Mouse (Mus musculus): ENCODE measurements around the gene Fam122a.

Gene Fam122a

GRCm38 (mm10) chr19:24476929-24477882 is at the start of gene Fam122a:
Fam122a (minus strand) TSS chr19:24477356.
- peak; percentile 89 for DNase-seq

- DNase-seq, result peak; percentile 90
Observed at GRCm38 (mm10) chr19:24523476-24524313, 46.5 kb upstream of the Fam122a start.

GRCm38 (mm10) chr19:24521997-24522396 is 44.8 kb upstream of the Fam122a start:
- DNase-seq, result no peak

DNA sequence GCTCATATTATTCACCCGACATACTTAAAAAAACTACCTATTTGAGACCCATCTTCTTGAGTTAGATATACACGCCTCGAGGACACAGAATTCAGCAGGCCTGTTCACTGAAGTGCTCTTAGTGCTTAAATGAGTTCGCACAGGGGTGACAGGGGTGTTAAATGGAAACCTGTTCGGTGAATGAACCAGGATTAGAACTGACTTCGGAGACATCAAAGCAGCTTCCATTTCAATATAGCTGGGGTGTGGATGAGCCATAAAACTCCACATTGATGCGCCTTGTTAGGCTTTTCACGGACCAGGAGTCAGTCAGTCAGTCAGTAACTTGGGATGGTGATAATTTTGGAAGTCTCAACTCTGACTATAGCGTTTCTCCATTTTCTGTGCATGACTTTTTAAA is 44.0 kb upstream of the Fam122a start:
- DNase-seq, result no peak

- DNase-seq, result no peak
Observed at GRCm38 (mm10) chr19:24519732-24520409, 42.7 kb upstream of the Fam122a start.

DNA sequence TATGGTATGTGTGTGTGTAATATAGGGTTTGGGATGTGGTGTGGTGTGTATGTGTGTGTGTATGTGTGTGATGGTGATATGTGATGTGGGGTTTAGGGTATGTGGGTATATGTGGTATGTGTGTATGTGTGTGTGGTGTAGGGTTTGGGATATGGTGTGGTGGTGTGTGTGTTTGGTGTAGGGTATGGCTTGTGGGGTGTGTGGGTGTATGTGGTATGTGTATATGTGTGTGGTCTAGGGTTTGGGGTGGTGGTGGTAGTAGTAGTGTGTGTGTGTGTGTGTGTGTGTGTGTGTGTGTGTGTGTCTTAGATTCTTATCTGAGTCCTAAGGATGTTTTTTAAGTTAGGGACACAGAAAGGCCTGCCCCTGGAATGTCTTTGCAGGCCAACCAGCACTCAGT is 41.2 kb upstream of the Fam122a start:
- DNase-seq, result no peak

DNA sequence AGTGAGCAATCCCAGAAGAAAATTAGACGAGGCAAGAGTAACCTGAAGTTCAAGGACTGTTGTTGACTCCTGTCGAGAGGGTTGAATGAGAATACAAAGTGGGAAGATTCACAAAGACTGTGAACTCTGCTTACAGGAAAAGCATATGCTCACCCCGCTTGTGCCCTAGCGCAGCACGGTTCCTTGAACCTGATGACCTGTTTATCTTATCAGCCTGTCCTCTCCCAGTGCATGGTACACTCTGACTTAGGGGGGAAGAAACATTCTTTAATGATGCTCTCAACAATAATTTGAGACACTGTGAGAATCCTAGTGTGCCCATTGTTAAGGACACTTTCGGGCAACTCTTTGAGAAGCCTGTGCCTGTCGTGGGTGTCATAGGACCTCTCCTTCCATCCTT is 39.9 kb upstream of the Fam122a start:
- no peak for DNase-seq

GRCm38 (mm10) chr19:24515941-24516340 is 38.8 kb upstream of the Fam122a start:
- no peak for DNase-seq

DNA sequence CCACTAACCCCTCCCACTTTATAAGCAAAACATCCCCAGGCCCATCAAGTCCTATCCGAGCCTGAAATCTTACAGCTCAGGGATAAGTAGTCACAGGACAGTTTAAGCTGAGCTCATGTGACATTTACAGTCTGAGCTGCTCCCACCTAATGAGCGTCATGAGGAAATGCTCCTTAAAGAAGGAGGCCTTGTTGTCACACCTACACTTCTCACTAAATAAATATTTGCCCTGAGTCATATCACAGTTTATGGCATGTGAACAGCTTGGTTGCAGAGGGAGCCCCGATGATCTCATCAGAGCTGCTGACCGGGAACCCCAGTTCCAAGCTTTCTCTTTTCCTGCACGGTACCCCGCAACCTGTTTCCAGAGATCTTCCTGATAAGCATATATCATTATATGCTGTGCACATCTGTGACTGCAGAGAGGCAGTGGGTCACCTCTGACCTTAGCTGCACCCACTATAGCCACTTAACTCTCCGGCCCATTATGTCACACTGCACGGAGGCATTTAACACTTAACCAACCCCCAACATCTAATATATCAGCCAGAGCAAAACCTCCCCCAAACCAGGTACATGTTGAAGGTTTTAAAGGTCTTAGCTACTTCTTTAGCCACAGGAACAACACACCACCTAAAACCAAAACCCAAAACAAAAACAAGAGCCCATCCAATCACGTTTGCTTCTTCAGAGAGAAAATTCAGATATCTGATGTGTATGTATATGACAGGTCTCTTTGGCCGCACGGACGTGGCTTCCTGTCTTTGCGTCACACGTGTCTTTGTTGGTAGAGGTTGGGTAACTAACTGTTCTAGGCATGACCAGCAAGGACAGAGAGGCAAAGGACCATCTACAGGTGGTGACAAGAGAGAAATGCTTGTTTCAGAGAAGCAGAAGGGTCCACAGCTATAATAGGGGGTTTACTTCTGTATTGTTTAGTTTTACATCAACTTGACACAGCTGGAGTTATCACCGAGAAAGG is 37.8 kb upstream of the Fam122a start:
- no peak for DNase-seq

DNA sequence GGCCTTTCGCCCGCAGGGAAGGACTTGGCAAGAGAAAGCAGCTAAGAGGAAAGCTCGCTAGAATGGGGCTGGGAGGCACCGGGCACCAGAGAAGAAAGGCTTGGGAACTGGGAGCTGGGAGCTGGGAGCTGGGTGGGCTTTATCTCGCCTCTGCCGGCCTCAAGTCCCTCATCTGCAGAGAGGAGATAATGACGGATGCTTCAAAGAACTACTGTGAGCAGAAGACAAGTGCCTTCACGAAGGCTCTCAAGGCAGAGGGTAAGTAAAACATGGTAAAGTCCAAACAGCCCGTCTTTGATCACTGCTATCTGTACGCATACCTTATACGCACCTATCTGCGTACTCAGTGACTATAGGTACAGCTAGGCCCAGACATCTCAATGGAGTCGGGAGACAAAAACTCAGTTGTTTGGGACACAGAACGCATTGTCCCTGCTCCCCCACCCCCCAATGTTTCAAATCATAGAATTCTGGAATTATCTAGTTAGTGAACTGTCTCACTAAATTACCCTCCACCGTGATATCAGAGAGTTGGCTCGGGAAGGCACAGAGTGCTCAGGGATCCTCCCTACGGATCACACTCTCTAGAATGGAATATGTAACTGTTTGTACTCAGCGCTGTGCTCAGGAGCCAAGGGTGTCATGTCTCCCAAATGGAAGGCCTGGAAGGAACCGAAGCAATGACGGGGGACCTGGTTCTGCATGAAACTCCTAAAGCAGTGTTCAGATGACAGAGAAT is 36.1 kb upstream of the Fam122a start:
- DNase-seq, result no peak

- DNase-seq, result no peak
Observed at GRCm38 (mm10) chr19:24511939-24512338, 34.8 kb upstream of the Fam122a start.

- DNase-seq, result no peak
Observed at GRCm38 (mm10) chr19:24509391-24509790, 32.2 kb upstream of the Fam122a start.

DNA sequence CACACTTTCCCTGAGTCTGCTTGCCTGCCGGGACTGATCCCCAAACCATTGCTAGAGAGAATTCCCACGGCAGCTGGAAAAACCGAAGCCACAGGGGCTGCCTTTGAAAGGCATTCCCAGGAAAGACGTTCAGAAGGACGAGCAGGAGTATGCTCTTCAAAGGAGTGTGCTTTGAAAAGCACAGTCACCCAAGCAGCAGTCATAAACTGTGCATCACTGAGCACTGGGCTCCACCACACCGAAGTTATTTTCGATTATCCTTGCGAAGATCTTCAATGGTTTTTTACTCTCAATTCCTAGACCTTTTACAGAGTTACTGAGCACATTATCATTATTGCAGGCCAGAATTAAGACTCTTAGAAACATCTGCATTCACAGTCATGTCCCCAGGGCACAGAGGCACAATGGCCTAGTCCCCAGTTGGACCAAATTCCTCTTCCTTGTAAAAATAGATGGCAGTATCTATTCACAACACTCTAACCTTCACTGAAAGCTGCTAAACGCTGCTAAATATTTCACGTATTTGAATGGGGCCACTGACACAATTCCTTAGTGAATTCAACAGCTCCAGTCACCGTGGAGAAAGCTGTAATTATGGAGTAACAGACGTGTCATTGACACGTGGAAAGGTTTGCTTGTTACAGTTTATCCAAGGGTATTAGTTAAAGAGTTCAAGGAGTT is 31.1 kb upstream of the Fam122a start:
- no peak for DNase-seq

DNA sequence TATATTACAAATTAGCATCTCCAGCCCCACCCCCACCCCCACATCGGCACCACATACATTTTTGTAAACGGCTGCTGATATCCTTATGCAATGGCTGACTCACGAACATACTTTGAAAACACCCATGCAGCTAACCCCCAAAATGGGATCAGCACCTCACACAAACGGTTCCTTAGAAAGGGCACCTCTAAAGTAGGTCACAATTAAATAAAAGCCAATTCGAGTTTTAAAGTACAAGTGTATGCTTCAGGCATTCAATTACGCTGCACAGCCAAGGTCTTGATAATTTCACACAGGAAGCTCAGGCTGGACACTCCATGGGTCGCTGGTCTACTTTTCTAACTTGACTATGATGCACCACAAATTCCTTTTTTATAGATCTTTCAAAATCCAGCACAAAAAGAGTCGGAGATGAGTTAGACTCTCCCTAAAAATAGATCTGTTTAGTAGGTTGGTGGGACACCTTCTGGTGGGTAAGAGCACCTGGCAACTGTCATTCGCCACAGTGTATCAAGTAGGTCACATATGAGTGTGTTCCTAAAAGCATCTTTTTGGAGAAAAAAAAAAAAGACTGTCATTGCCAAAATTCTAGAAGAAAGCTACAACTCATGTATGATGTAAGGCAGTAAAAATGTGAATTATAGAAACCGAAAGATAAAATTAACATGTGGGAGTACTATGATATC is 25.7 kb upstream of the Fam122a start:
- no peak for DNase-seq

GRCm38 (mm10) chr19:24501525-24501924 is 24.4 kb upstream of the Fam122a start:
- DNase-seq, result no peak

DNA sequence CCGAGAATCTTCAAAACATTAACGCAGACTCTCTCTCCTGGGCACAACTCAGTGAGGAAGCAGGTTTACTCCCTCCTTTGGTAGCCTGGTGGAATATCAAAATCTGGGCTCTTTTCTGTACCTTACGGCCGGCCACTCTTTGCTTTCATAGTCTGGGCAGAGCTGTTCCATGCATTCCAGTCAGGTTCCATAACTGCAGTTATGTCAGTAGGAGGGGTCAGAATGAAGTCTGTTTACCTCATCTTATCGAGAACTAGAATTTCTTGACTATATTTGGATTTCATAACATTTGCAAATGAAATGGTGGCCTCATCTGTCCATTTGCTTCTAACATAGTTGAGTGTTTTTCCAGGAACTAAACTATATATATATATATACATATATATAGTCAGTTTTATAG is 23.3 kb upstream of the Fam122a start:
- no peak for DNase-seq

- DNase-seq, result no peak
Observed at GRCm38 (mm10) chr19:24499291-24499690, 22.1 kb upstream of the Fam122a start.

DNA sequence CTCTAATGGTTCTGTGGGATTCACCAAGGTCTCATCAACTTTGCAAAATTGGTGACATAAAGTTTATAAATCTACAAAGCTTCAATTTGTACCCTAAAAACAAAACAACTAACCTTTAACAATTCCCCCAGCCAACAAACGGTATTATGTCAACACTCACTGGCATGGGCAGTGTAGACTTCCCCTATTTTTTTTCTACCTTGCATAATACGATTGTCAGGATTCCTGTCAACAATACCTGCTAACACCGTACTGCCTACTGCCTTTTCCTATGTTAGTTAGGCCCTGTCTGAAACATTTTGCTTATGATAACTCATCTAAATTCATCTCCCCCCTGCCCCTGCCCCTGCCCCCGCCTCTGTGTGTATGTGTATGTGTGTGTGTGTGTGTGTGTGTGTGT is 16.7 kb upstream of the Fam122a start:
- no peak for DNase-seq

DNA sequence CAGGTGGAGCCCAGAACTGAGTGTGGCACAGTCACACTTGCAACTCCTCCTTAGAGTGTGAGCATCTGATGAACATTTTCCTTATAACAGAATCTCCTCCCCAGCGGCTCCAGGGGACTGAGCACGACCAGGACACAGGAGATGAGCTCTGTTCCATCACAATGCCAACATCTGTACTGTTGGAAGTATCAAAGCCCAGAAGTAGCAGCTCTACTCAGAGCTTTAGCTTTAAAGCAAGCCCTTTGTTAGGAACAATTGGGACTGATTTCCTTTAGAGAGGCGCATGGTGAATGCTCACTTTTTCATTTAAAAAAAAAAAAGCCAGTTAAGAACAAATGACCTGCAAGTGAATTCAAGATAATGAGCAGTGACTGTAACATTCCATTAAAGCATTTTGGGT is 14.7 kb upstream of the Fam122a start:
- DNase-seq, result no peak

GRCm38 (mm10) chr19:24490275-24490674 is 13.1 kb upstream of the Fam122a start:
- no peak for DNase-seq
